Mouse (Mus musculus): ENCODE data around the gene Slc25a17. TPM values are rescaled to one million over a fixed set of nuclear protein-coding genes. Genes with fewer than 3 reads are reported as not detected.

Gene Slc25a17
- polyA plus RNA-seq, 1 experiment, result 56.0 TPM

DNA sequence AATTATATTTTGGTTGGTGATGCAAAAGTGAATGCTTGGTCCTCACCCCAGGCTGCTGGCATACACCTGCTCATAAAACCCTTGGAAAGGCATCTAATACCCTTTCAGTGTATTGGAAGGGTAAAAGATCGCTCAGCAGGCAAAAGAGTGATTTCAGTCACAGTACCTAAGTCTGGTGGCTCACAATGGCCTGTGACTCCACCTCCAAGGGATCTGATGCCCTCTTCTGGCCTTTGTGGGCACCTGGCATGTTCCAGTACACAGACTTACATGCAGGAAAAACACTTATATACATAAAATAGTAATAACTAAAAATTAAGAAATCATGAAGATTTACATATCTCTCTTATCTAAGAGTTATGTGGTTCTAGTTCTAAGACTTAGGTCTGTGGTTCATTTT, 8.0 kb downstream of the Slc25a17 start:
- H3K4me1 ChIP-seq (ENCODE audit: control insufficient read depth, insufficient read depth, low read length), result no peaks in the 10 kb centered on the region
- no peaks in the 10 kb centered on the region for H3K27me3 ChIP-seq (ENCODE audit: control insufficient read depth, insufficient read depth, low read length)
- H3K4me3 ChIP-seq (replicated peaks; ENCODE audit: insufficient read depth, low read depth, low read length), result no peak overlapping the region
- H3K27ac ChIP-seq (ENCODE audit: insufficient read depth, low read length), result no peak overlapping the region
- WGBS, result 59% methylated on average over 1 of the region's 1 CpGs
- TF ChIP-seq POLR2A (IDR thresholded peaks at IDR 0.05; ENCODE audit: borderline replicate concordance, insufficient read depth, low read length), result no peak
- TF ChIP-seq CTCF (IDR thresholded peaks at IDR 0.05; ENCODE audit: borderline replicate concordance, insufficient read depth, low read depth, low read length), result peak; percentile 45; the same call in 1 of the 2 replicates
- no peak for DNase-seq

DNA sequence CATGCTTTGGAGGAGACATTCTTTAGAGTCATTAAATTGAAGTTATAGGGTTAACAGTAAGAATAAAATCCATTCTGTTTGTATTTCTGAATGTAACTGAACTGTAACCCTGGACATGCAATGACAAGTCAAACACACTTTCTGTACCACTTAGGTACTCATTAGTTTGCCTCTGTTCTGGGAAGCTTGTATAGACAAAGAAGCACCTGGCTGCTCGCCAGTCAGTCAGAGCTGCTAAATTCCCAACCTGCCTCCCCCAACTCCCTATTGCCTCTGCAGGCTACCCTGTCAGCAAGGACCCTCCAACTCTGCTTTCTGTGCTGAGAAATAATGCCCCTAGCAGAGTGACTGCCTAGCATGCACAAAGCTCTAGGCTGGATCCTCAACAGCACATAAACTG, 10.2 kb downstream of the Slc25a17 start:
- no peak overlapping the region for H3K4me3 ChIP-seq (replicated peaks; ENCODE audit: insufficient read depth, low read depth, low read length)
- H3K27me3 ChIP-seq (ENCODE audit: control insufficient read depth, insufficient read depth, low read length), result no peaks in the 10 kb centered on the region
- no peaks in the 10 kb centered on the region for H3K4me1 ChIP-seq (ENCODE audit: control insufficient read depth, insufficient read depth, low read length)
- WGBS, result 69% methylated on average over 1 of the region's 1 CpGs
- TF ChIP-seq POLR2A (IDR thresholded peaks at IDR 0.05; ENCODE audit: borderline replicate concordance, insufficient read depth, low read length) (no peak), CTCF (IDR thresholded peaks at IDR 0.05; ENCODE audit: borderline replicate concordance, insufficient read depth, low read depth, low read length) (no peak)
- no peak for DNase-seq
- H3K27ac ChIP-seq (ENCODE audit: insufficient read depth, low read length), result no peak overlapping the region

DNA sequence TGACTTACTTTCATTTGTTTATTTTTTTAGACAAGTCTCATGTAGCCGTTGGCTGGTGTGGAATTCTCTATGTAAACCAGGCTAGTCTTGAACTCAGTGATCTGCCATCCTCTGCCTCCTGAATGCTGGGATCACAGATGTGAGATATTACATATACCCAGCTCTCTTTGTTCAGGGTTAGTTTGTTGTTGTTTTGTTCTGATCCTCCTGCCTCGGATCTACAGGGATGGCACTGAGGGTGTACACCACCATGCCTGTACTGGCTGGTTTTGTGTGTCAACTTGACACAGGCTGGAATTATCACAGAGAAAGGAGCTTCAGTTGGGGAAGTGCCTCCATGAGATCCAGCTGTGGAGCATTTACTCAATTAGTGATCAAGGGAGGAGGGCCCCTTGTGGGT, 12.2 kb downstream of the Slc25a17 start:
- Histone ChIP-seq H3K4me3 (replicated peaks; ENCODE audit: insufficient read depth, low read depth, low read length) (no peak overlapping the region), H3K27ac (ENCODE audit: insufficient read depth, low read length) (no peak overlapping the region), H3K4me1 (ENCODE audit: control insufficient read depth, insufficient read depth, low read length) (no peaks in the 10 kb centered on the region), H3K27me3 (ENCODE audit: control insufficient read depth, insufficient read depth, low read length) (no peaks in the 10 kb centered on the region)
- TF ChIP-seq CTCF (IDR thresholded peaks at IDR 0.05; ENCODE audit: borderline replicate concordance, insufficient read depth, low read depth, low read length) (no peak), POLR2A (IDR thresholded peaks at IDR 0.05; ENCODE audit: borderline replicate concordance, insufficient read depth, low read length) (no peak)
- DNase-seq, result no peak
- 79% methylated on average over 2 of the region's 2 CpGs for WGBS

DNA sequence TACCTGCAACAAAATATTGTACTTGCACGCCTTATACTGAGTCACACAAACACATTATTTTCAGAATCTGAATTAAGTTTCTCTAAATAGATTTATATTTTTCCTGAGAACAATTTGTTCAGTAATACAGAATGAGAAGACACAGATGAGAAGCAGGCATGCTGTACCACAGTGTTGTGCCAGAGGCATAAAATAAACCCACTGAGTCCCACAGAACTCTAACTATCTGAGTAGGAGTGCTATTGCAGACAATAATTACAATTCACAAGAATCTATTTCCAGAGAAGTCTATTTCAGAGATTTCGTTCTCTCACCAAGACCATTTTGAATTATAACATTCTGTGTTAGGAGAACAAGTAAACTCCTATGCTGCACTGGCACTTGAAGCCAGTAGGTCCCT, 13.1 kb downstream of the Slc25a17 start:
- Histone ChIP-seq H3K27me3 (ENCODE audit: control insufficient read depth, insufficient read depth, low read length) (no peaks in the 10 kb centered on the region), H3K27ac (ENCODE audit: insufficient read depth, low read length) (no peak overlapping the region), H3K4me3 (replicated peaks; ENCODE audit: insufficient read depth, low read depth, low read length) (no peak overlapping the region), H3K4me1 (ENCODE audit: control insufficient read depth, insufficient read depth, low read length) (no peaks in the 10 kb centered on the region)
- TF ChIP-seq POLR2A (IDR thresholded peaks at IDR 0.05; ENCODE audit: borderline replicate concordance, insufficient read depth, low read length) (no peak), CTCF (IDR thresholded peaks at IDR 0.05; ENCODE audit: borderline replicate concordance, insufficient read depth, low read depth, low read length) (no peak)
- DNase-seq, result no peak
- 93% methylated on average over 2 of the region's 2 CpGs for WGBS

DNA sequence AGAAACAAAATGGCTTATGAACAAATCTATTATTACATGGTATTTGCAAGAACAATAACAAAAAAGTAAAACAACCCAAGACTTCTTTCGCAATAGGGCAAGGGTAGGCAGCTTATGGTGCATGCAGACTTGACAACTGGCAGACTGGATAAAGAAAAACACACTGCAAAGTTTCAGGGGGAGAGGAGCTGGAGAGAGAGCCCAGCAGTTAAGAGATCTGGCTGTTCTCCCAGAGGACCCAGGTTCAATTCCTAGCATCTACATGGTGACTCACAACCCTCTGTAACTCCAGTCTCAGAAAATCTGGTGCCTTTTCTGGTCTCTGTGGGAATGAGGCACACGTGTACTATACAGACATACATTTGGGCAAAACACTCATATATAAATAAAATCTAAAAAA, 19.2 kb downstream of the Slc25a17 start:
- H3K27me3 ChIP-seq (ENCODE audit: control insufficient read depth, insufficient read depth, low read length), result no peaks in the 10 kb centered on the region
- H3K4me3 ChIP-seq (replicated peaks; ENCODE audit: insufficient read depth, low read depth, low read length), result no peak overlapping the region
- DNase-seq, result no peak
- no peak for TF ChIP-seq POLR2A (IDR thresholded peaks at IDR 0.05; ENCODE audit: borderline replicate concordance, insufficient read depth, low read length)
- no peak for TF ChIP-seq CTCF (IDR thresholded peaks at IDR 0.05; ENCODE audit: borderline replicate concordance, insufficient read depth, low read depth, low read length)
- H3K4me1 ChIP-seq (ENCODE audit: control insufficient read depth, insufficient read depth, low read length), result peaks cover 13% of the 10 kb centered on the region; the same call in 1 of the 2 replicates
- 97% methylated on average over 2 of the region's 2 CpGs for WGBS
- H3K27ac ChIP-seq (ENCODE audit: insufficient read depth, low read length), result no peak overlapping the region

DNA sequence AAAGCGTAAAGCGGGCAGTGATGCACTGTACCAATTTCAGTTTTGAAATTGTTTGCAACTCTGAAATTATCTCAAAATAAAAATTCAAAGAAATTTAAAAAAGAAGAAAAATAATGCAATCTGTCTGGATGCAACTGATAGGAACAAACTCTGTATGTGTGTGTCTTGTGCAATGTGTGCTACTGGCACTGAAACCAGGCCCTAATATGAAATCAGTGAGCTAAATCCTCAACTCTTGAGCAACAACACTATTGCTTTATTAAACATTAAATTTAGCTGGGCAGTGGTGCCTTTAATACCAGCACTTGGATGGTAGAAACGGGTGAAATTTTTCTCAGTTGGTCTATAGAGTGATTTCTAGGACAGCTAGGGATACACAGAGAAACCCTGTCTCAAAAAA, 21.5 kb downstream of the Slc25a17 start:
- TF ChIP-seq POLR2A (IDR thresholded peaks at IDR 0.05; ENCODE audit: borderline replicate concordance, insufficient read depth, low read length) (no peak), CTCF (IDR thresholded peaks at IDR 0.05; ENCODE audit: borderline replicate concordance, insufficient read depth, low read depth, low read length) (no peak)
- H3K27ac ChIP-seq (ENCODE audit: insufficient read depth, low read length), result no peak overlapping the region
- WGBS, result 93% methylated on average over 3 of the region's 3 CpGs
- no peak for DNase-seq
- H3K4me3 ChIP-seq (replicated peaks; ENCODE audit: insufficient read depth, low read depth, low read length), result no peak overlapping the region
- peaks cover 18% of the 10 kb centered on the region for H3K4me1 ChIP-seq (ENCODE audit: control insufficient read depth, insufficient read depth, low read length)
- no peaks in the 10 kb centered on the region for H3K27me3 ChIP-seq (ENCODE audit: control insufficient read depth, insufficient read depth, low read length)

DNA sequence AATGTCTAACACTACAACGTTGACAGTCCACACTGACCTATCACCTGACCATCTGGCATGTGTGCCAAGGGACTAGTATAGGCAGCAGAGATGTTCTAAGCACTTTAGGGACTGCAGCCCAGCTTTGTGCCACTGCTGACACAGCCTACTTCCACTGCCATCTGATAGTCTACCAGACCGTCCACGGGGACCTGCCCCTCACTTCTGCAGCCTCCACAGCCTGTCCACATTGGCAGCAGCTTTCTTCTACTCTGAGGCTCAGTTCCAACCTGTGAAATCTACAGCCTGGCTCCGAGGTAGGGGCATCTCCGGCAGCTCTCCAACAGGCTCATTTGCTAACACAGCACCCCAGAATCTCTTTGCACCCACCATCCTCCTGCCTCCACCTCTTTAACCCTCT, 24.1 kb downstream of the Slc25a17 start:
- peak; percentile 61 to 72 for DNase-seq
- WGBS, result 17% methylated on average over 5 of the region's 5 CpGs
- Histone ChIP-seq H3K27me3 (ENCODE audit: control insufficient read depth, insufficient read depth, low read length) (no peaks in the 10 kb centered on the region), H3K4me1 (ENCODE audit: control insufficient read depth, insufficient read depth, low read length) (peaks cover 18% of the 10 kb centered on the region), H3K27ac (ENCODE audit: insufficient read depth, low read length) (peak overlapping the region; percentile 3; the same call in 1 of the 2 replicates), H3K4me3 (replicated peaks; ENCODE audit: insufficient read depth, low read depth, low read length) (no peak overlapping the region)
- no peak for TF ChIP-seq CTCF (IDR thresholded peaks at IDR 0.05; ENCODE audit: borderline replicate concordance, insufficient read depth, low read depth, low read length)
- TF ChIP-seq POLR2A (IDR thresholded peaks at IDR 0.05; ENCODE audit: borderline replicate concordance, insufficient read depth, low read length), result no peak

DNA sequence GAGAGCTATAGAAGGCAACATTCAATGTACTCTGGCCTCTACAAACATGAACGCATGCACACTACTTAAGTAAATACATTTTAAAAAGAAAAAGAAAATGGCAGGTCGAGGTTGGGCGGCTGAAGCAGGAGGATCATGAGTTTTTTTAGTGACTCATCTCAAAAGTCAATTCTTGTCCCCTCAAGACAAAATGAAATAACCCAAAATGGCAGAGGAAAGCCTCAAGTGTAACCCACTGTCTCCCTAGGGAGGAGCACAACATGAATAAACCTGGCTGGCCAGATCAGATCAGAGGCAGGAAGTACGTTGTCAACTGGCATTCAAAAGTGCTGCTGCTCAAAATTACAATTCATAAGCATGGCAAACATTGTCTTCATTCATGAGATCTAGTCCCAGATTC, 28.1 kb downstream of the Slc25a17 start:
- H3K27me3 ChIP-seq (ENCODE audit: control insufficient read depth, insufficient read depth, low read length), result no peaks in the 10 kb centered on the region
- WGBS, result 90% methylated on average over 4 of the region's 4 CpGs
- H3K4me1 ChIP-seq (ENCODE audit: control insufficient read depth, insufficient read depth, low read length), result peaks cover 13% of the 10 kb centered on the region
- no peak overlapping the region for H3K4me3 ChIP-seq (replicated peaks; ENCODE audit: insufficient read depth, low read depth, low read length)
- TF ChIP-seq POLR2A (IDR thresholded peaks at IDR 0.05; ENCODE audit: borderline replicate concordance, insufficient read depth, low read length) (no peak), CTCF (IDR thresholded peaks at IDR 0.05; ENCODE audit: borderline replicate concordance, insufficient read depth, low read depth, low read length) (no peak)
- DNase-seq, result no peak
- no peak overlapping the region for H3K27ac ChIP-seq (ENCODE audit: insufficient read depth, low read length)

Measured in cerebellum, adult 2 months (tissue).